ENCODE assay signal across 19 mouse cellular contexts in genomic region chr2:152344909-152345308, GRCm38 (mm10). TPM values are rescaled to one million over a fixed set of nuclear protein-coding genes. Genes with fewer than 3 reads are reported as not detected.
DNase-seq lines count a peak whose midpoint lies in the region; ATAC-seq and TF ChIP-seq lines count a peak whose summit lies in the region.
"Had no signal": no experiment of that assay in that cellular context is flagged by ENCODE, and none has a peak within 500 bp of the region (broad histone marks: within the 10 kb centered on the region; RNA-seq: fewer than 3 reads in every experiment).

No protein-coding gene starts in this region.

- no peaks in the 10 kb centered on the region for H3K36me3 ChIP-seq in heart, embryonic 10.5 days
- H3K36me3 ChIP-seq in liver, embryonic 12.5 days: no peaks in the 10 kb centered on the region
- H3K36me3 ChIP-seq in E14TG2a.4 (ENCODE audit: insufficient read depth, low read length): peaks cover 24% of the 10 kb centered on the region
- H3K36me3 ChIP-seq: heart, embryonic 15.5 days; hindbrain, embryonic 13.5 days; kidney, embryonic 15.5 days; liver, embryonic 15.5 days had no signal

- TF ChIP-seq CTCF in E14TG2a.4 (conservative IDR thresholded peaks at IDR 0.05; ENCODE audit: low read length): no peak

- peaks cover 32% of the 10 kb centered on the region for H3K4me1 ChIP-seq in heart, embryonic 10.5 days
- peaks cover 78% of the 10 kb centered on the region for H3K4me1 ChIP-seq in liver, embryonic 12.5 days
- H3K4me1 ChIP-seq in E14TG2a.4 (replicated peaks; ENCODE audit: low read depth, low read length): peaks cover 80% of the 10 kb centered on the region
- H3K4me1 ChIP-seq in brown adipose tissue, adult 24 weeks (ENCODE audit: control insufficient read depth, insufficient read depth, insufficient read length, low read length): peaks cover 7% of the 10 kb centered on the region

- no peak for ATAC-seq in liver, embryonic 12.5 days
- ATAC-seq: intestine, postnatal 0 days had no signal

- no peaks in the 10 kb centered on the region for H3K9me3 ChIP-seq in heart, embryonic 10.5 days
- H3K9me3 ChIP-seq in liver, embryonic 12.5 days (replicated peaks): no peaks in the 10 kb centered on the region
- no peaks in the 10 kb centered on the region for H3K9me3 ChIP-seq in E14TG2a.4 (ENCODE audit: low read length)
- H3K9me3 ChIP-seq: heart, embryonic 15.5 days; hindbrain, embryonic 13.5 days; kidney, embryonic 15.5 days; liver, embryonic 15.5 days had no signal

- no peak for DNase-seq in heart, embryonic 10.5 days (ENCODE audit: low spot score)
- no peak for DNase-seq in heart, adult 8-10 months (ENCODE audit: low spot score)
- DNase-seq in liver (no peak), adipocyte (ENCODE audit: low spot score) (no peak)
- no peak for DNase-seq in kidney, postnatal 36 days
- DNase-seq: cerebellum, adult 11-12 months; cerebellum, postnatal 14 days; right cerebral cortex, postnatal 14 days; spleen, adult 18-20 months had no signal

- 0 out of 2 replicates have a peak overlapping the region, but pooled peaks have one; percentile 73 for H3K4me3 ChIP-seq in heart, embryonic 10.5 days
- H3K4me3 ChIP-seq in liver, embryonic 12.5 days: no peak overlapping the region
- peak overlapping the region; percentile 89 for H3K4me3 ChIP-seq in E14TG2a.4 (replicated peaks; ENCODE audit: low read length)
- no peak overlapping the region for H3K4me3 ChIP-seq in brown adipose tissue, adult 24 weeks (ENCODE audit: insufficient read depth, low read depth, low read length)

- H3K4me2 ChIP-seq in liver, embryonic 12.5 days: no peak overlapping the region

- H3K27me3 ChIP-seq in heart, embryonic 10.5 days (ENCODE audit: insufficient read depth, poor library complexity, severe bottlenecking): peaks cover 15% of the 10 kb centered on the region
- peaks cover 13% of the 10 kb centered on the region; the same call in 1 of the 2 replicates for H3K27me3 ChIP-seq in liver, embryonic 12.5 days (replicated peaks)
- no peaks in the 10 kb centered on the region for H3K27me3 ChIP-seq in E14TG2a.4 (ENCODE audit: insufficient read depth, low read length)
- H3K27me3 ChIP-seq: heart, embryonic 15.5 days had no signal

- H3K9ac ChIP-seq in liver, embryonic 12.5 days: no peak overlapping the region

- WGBS in heart, embryonic 10.5 days: 51% methylated on average over 5 of the region's 5 CpGs
- WGBS in liver, embryonic 12.5 days (ENCODE audit: insufficient replicate concordance): 66% methylated on average over 5 of the region's 5 CpGs

- H3K27ac ChIP-seq in heart, embryonic 10.5 days: no peak overlapping the region
- peak overlapping the region; percentile 75; the same call in 1 of the 2 replicates for H3K27ac ChIP-seq in liver, embryonic 12.5 days
- peak overlapping the region; percentile 63; the same call in 1 of the 2 replicates for H3K27ac ChIP-seq in brown adipose tissue, adult 24 weeks (replicated peaks; ENCODE audit: low read depth, low read length)
- H3K27ac ChIP-seq: hindbrain, embryonic 13.5 days; kidney, embryonic 15.5 days; liver, embryonic 15.5 days had no signal

RNA-seq across cellular contexts. Expression of gene Trib3, which starts 1.1 kb away (rescaled TPM):
- polyA plus RNA-seq in heart, embryonic 10.5 days (2016; fragmentation: Nextera tagmentation; extraction: Ambion mirVana): 5.1 and 5.3 TPM in 2 replicates
- total RNA-seq in heart, adult 8-10 months (2022): 1 to 10 TPM; 3.3 to 4.2 (median 4.1) TPM
- 6.1 and 7.2 TPM in 2 replicates for polyA plus RNA-seq in liver, embryonic 12.5 days (2016; fragmentation: Nextera tagmentation; extraction: Ambion mirVana)
- 4.8 and 5.2 TPM in 2 replicates for polyA plus RNA-seq in brown adipose tissue, adult 24 weeks (2012; ENCODE audit: insufficient read depth, insufficient read length, missing spikeins)

RNA-seq across cellular contexts. Expression of gene Rbck1, which starts 12.5 kb away (rescaled TPM):
- 88.0 and 89.3 TPM in 2 replicates for polyA plus RNA-seq in heart, embryonic 10.5 days (2016; fragmentation: Nextera tagmentation; extraction: Ambion mirVana)
- 10 to 100 TPM; 36.1 to 51.7 (median 47.6) TPM for total RNA-seq in heart, adult 8-10 months (2022)
- 67.4 and 69.6 TPM in 2 replicates for polyA plus RNA-seq in liver, embryonic 12.5 days (2016; fragmentation: Nextera tagmentation; extraction: Ambion mirVana)
- polyA plus RNA-seq in brown adipose tissue, adult 24 weeks (2012; ENCODE audit: insufficient read depth, insufficient read length, missing spikeins): 38.1 and 47.7 TPM in 2 replicates

RNA-seq across cellular contexts. Expression of gene Nrsn2, which starts 31.5 kb away (rescaled TPM):
- 3.1 and 3.3 TPM in 2 replicates for polyA plus RNA-seq in heart, embryonic 10.5 days (2016; fragmentation: Nextera tagmentation; extraction: Ambion mirVana)
- not detected for total RNA-seq in heart, adult 8-10 months (2022)
- polyA plus RNA-seq in liver, embryonic 12.5 days (2016; fragmentation: Nextera tagmentation; extraction: Ambion mirVana): 0.08 TPM in 1 of 2 replicates, not detected in the other
- not detected in 2 replicates for polyA plus RNA-seq in brown adipose tissue, adult 24 weeks (2012; ENCODE audit: insufficient read depth, insufficient read length, missing spikeins)
- total RNA-seq: neutrophil, adult 5-6 weeks had no signal
- polyA plus RNA-seq: activated CD4-positive, CD25-positive, alpha-beta regulatory T cell, adult 4 months; liver, embryonic 15.5 days had no signal

RNA-seq across cellular contexts. Expression of gene Tbc1d20, which starts 51.3 kb away (rescaled TPM):
- polyA plus RNA-seq in heart, embryonic 10.5 days (2016; fragmentation: Nextera tagmentation; extraction: Ambion mirVana): 29.6 and 34.6 TPM in 2 replicates
- total RNA-seq in heart, adult 8-10 months (2022): 10 to 100 TPM; 37.1 to 41.9 (median 37.5) TPM
- polyA plus RNA-seq in liver, embryonic 12.5 days (2016; fragmentation: Nextera tagmentation; extraction: Ambion mirVana): 17.9 and 18.4 TPM in 2 replicates
- polyA plus RNA-seq in brown adipose tissue, adult 24 weeks (2012; ENCODE audit: insufficient read depth, insufficient read length, missing spikeins): 68.9 and 101 TPM in 2 replicates

RNA-seq across cellular contexts. Expression of gene Sox12, which starts 53.0 kb away (rescaled TPM):
- polyA plus RNA-seq in heart, embryonic 10.5 days (2016; fragmentation: Nextera tagmentation; extraction: Ambion mirVana): 6.7 and 10.5 TPM in 2 replicates
- total RNA-seq in heart, adult 8-10 months (2022): 1 to 10 TPM; 5.5 to 8.5 (median 7.0) TPM
- polyA plus RNA-seq in liver, embryonic 12.5 days (2016; fragmentation: Nextera tagmentation; extraction: Ambion mirVana): 3.5 and 3.7 TPM in 2 replicates
- polyA plus RNA-seq in brown adipose tissue, adult 24 weeks (2012; ENCODE audit: insufficient read depth, insufficient read length, missing spikeins): 0.46 and 0.99 TPM in 2 replicates

Comparison
In these comparisons a context has a peak if more than half of its experiments do, and no peak if none do; other contexts are left out.
1. H3K4me3 ChIP-seq: peak in heart, embryonic 10.5 days (single experiment) and E14TG2a.4 (single experiment); none in liver, embryonic 12.5 days (single experiment) and brown adipose tissue, adult 24 weeks (single experiment).